In the genomic region with DNA sequence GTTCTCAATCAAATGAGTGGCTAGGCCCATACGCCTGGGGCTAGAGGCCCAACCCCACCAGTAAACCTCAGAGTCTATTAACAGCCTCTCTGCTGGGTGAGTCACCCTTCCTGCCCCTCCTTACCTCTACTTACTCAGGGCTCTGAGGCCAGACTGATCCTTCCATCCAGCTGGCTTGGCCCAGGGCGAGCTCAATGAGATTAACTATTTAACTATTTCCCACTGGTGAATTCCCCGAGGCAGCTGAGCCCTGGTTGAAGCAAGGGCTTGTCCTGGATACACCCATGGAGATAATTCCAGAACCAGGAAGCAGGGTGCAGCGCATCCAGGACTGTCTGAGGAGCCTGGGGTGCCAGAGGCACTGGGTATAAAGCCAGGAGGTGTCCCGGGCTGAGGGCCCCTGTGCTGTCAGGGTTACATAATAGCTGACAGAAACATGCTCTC, we compare ENCODE assay signal across 8 mouse cellular contexts.
DNase-seq lines count a peak whose midpoint lies in the region; ATAC-seq and TF ChIP-seq lines count a peak whose summit lies in the region.

No protein-coding gene starts in this region.

- no peak overlapping the region for H3K4me3 ChIP-seq in left cerebral cortex, adult 2 months
- H3K4me3 ChIP-seq in embryonic fibroblast, embryonic 13.5 days (ENCODE audit: insufficient read depth, low read length): no peak overlapping the region
- H3K4me3 ChIP-seq in lung, embryonic 15.5 days: no peak overlapping the region
- H3K4me3 ChIP-seq in stomach, embryonic 15.5 days (replicated peaks): no peak overlapping the region

- no peak for DNase-seq in left cerebral cortex, adult 2 months (ENCODE audit: extremely low spot score in 1 of 2, low spot score in 2 of 2)
- DNase-seq in left cerebral cortex, adult 11 months (ENCODE audit: low spot score): no peak
- DNase-seq in heart, postnatal 36 days: peak; percentile 52 to 65
- no peak for DNase-seq in right cerebral cortex, postnatal 25 days
- DNase-seq in cerebellum, adult 8-10 months: no peak

- no peak overlapping the region for H3K9ac ChIP-seq in lung, embryonic 15.5 days
- H3K9ac ChIP-seq in stomach, embryonic 15.5 days: no peak overlapping the region

- TF ChIP-seq POLR2A in embryonic fibroblast, embryonic 13.5 days (IDR thresholded peaks at IDR 0.05; ENCODE audit: low read depth, low read length): no peak

- 29% methylated on average over 5 of the region's 5 CpGs for WGBS in lung, embryonic 15.5 days
- 19% methylated on average over 5 of the region's 5 CpGs for WGBS in stomach, embryonic 15.5 days

- no peak for ATAC-seq in lung, embryonic 15.5 days (ENCODE audit: borderline replicate concordance, extremely low read depth, low FRiP score, low TSS enrichment)
- ATAC-seq in stomach, embryonic 15.5 days (ENCODE audit: insufficient read depth, low FRiP score, low read depth): peak; percentile 85

- H3K9me3 ChIP-seq in lung, embryonic 15.5 days: no peaks in the 10 kb centered on the region
- no peaks in the 10 kb centered on the region for H3K9me3 ChIP-seq in stomach, embryonic 15.5 days

- H3K27ac ChIP-seq in left cerebral cortex, adult 2 months: 0 out of 2 replicates have a peak overlapping the region, but pooled peaks have one; percentile 3
- H3K27ac ChIP-seq in embryonic fibroblast, embryonic 13.5 days (ENCODE audit: insufficient read depth, low read length): peak overlapping the region; percentile 83
- peak overlapping the region; percentile 91 for H3K27ac ChIP-seq in lung, embryonic 15.5 days
- H3K27ac ChIP-seq in stomach, embryonic 15.5 days: peak overlapping the region; percentile 68

- no peak for TF ChIP-seq CTCF in left cerebral cortex, adult 2 months (IDR thresholded peaks at IDR 0.05)
- no peak for TF ChIP-seq CTCF in embryonic fibroblast, embryonic 13.5 days (IDR thresholded peaks at IDR 0.05; ENCODE audit: borderline replicate concordance, insufficient read depth, low read length)

- no peak overlapping the region for H3K4me2 ChIP-seq in lung, embryonic 15.5 days
- no peak overlapping the region for H3K4me2 ChIP-seq in stomach, embryonic 15.5 days

- H3K27me3 ChIP-seq in lung, embryonic 15.5 days: no peaks in the 10 kb centered on the region
- H3K27me3 ChIP-seq in stomach, embryonic 15.5 days (replicated peaks): no peaks in the 10 kb centered on the region

- no peaks in the 10 kb centered on the region for H3K36me3 ChIP-seq in lung, embryonic 15.5 days
- no peaks in the 10 kb centered on the region; the same call in 1 of the 2 replicates for H3K36me3 ChIP-seq in stomach, embryonic 15.5 days

- intact Hi-C loops in left cerebral cortex, adult 2 months (cut with DNase I): no loop called here
- intact Hi-C loops in heart, postnatal 36 days (cut with DNase I): no loop called here

- peaks cover 17% of the 10 kb centered on the region for H3K4me1 ChIP-seq in embryonic fibroblast, embryonic 13.5 days (ENCODE audit: control insufficient read depth, insufficient read depth, low read length)
- peaks cover 37% of the 10 kb centered on the region for H3K4me1 ChIP-seq in lung, embryonic 15.5 days
- H3K4me1 ChIP-seq in stomach, embryonic 15.5 days: peaks cover 32% of the 10 kb centered on the region

Comparison
In these comparisons a context has a peak if more than half of its experiments do, and no peak if none do; other contexts are left out.
1. DNase-seq: peak in heart, postnatal 36 days (2 of 2); none in left cerebral cortex, adult 2 months (0 of 2), left cerebral cortex, adult 11 months (single experiment), right cerebral cortex, postnatal 25 days (single experiment) and cerebellum, adult 8-10 months (single experiment).
2. H3K27ac ChIP-seq: peak in every context shown above with its lines; median percentile 91 in lung, embryonic 15.5 days; 83 in embryonic fibroblast, embryonic 13.5 days; 68 in stomach, embryonic 15.5 days; 3 in left cerebral cortex, adult 2 months.